Mouse (Mus musculus) effector memory CD4-positive, alpha-beta T cell, adult 5 months (primary cell): ENCODE data around the gene Eif2a. TPM values are rescaled to one million over a fixed set of nuclear protein-coding genes. Genes with fewer than 3 reads are reported as not detected.

ENCODE experiments used
- polyA plus RNA-seq: library from polyadenylated mRNA; unstranded; fragments of 100-300 nt; shearing (Covaris generic); gene quantifications from one replicate; pipeline ENCODE4 v1.2.1, GENCODE M21; 2017

The Eif2a gene
- 30.0 TPM for polyA plus RNA-seq

GRCm38 (mm10) chr3:58525652-58526407 is at the start of gene Eif2a, which contains the start of gene Serp1:
Eif2a (plus strand) TSS chr3:58525821.
Serp1 (minus strand) TSS chr3:58525892.

GRCm38 (mm10) chr3:58576137-58577066 is 50.8 kb downstream of the Eif2a start, which contains the start of gene Selenot:
Selenot (plus strand) TSS chr3:58576636.

Other genes starting within 250 kb of the Eif2a start
- 130 TPM for gene Tsc22d2, start 111.1 kb upstream of the Eif2a start, polyA plus RNA-seq
- 194 TPM for gene Serp1, start 71 bp downstream of the Eif2a start, polyA plus RNA-seq
- gene Selenot, start 50.8 kb downstream of the Eif2a start, polyA plus RNA-seq: 34.0 TPM
- not detected for gene Erich6, start 111.4 kb downstream of the Eif2a start, polyA plus RNA-seq
- 98.5 TPM for gene Siah2, start 166.6 kb downstream of the Eif2a start, polyA plus RNA-seq